Mouse (Mus musculus): ENCODE measurements at regions not wholly inside any gene's neighbourhood (a gene's known extent, or its start where the extent isn't known, plus 50 kb on each side); places are given as distances from the start of the nearest gene placed in this dataset.

DNA sequence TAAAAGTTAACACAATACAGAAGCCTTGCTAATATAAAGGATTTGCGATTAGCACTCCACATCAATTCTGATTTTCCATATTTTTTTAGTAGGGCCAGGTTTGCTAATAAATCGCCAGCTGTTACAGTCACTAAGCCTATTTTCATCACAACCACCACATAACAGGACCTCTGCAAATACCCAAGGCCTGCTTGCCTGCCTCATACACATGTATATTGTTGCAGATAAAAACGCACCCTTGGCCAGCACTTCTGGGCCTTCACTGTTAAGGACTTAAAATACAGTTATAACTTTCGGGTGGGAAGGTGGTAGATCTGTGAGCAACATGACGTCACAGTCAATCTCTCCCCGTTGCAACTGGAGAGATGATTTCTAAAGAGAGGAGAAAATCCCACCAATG lies 197.7 kb upstream of the Eya4 start:
- no peaks in the 10 kb centered on the region for H3K4me1 ChIP-seq (replicated peaks; ENCODE audit: low read depth, low read length)
- no peak overlapping the region for H3K4me3 ChIP-seq (replicated peaks; ENCODE audit: low read length)
- H3K9me3 ChIP-seq (ENCODE audit: low read length) = no peaks in the 10 kb centered on the region; the same call in 1 of the 2 replicates
- TF ChIP-seq NANOG (IDR thresholded peaks at IDR 0.05; ENCODE audit: borderline replicate concordance, low read length) (no peak), POU5F1 (IDR thresholded peaks at IDR 0.05; ENCODE audit: borderline replicate concordance, low read length) (no peak), CTCF (conservative IDR thresholded peaks at IDR 0.05; ENCODE audit: low read length) (no peak)
- H3K27me3 ChIP-seq (ENCODE audit: insufficient read depth, low read length) = no peaks in the 10 kb centered on the region
- H3K36me3 ChIP-seq (ENCODE audit: insufficient read depth, low read length) = no peaks in the 10 kb centered on the region

DNA sequence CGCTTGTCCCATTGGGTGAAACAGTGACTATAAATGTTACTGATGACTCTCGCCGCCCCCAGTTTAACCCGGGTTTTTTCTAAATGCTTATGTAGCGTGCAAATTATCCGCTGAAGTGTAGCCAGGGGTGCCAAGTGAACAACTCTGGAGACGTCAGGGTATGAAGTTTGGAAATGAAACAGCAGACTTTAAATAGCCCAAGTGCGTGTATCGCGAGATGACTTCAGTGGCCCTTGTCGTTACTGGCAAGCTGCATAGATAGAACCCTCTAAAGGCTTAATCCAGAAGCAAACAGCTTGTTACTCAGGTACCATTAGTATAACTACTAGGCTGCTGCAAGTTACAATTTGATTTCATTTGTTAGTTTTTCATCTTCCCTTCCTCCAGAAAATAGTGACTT lies 192.1 kb upstream of the Eya4 start:
- no peaks in the 10 kb centered on the region for H3K9me3 ChIP-seq (ENCODE audit: low read length)
- peaks cover 5% of the 10 kb centered on the region; the same call in 1 of the 2 replicates for H3K4me1 ChIP-seq (replicated peaks; ENCODE audit: low read depth, low read length)
- H3K36me3 ChIP-seq (ENCODE audit: insufficient read depth, low read length) = no peaks in the 10 kb centered on the region
- H3K27me3 ChIP-seq (ENCODE audit: insufficient read depth, low read length) = 0 out of 2 replicates have a peak, but pooled peaks cover 3% of the 10 kb centered on the region
- H3K4me3 ChIP-seq (replicated peaks; ENCODE audit: low read length) = no peak overlapping the region
- TF ChIP-seq CTCF (conservative IDR thresholded peaks at IDR 0.05; ENCODE audit: low read length) (no peak), NANOG (IDR thresholded peaks at IDR 0.05; ENCODE audit: borderline replicate concordance, low read length) (no peak), POU5F1 (IDR thresholded peaks at IDR 0.05; ENCODE audit: borderline replicate concordance, low read length) (no peak)

DNA sequence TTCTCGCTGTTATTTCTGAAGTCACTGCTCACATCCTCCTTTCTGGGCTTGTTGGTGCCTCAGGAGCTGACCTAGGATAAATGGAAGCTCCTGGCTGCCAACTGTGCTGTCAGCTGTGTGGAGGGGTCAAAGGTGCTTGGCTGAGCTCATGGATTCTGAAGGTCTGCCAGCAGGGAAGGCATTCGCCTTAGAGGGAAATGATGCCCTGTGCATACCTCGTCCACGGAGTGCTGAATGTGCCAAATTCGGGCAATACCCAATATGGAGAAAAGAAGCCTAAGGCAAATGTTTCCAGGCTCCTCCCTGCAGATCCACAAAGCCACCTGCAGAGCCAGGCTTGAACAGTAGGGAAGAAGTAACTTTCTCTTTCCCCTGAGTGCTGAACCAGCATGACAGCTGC lies 191.3 kb upstream of the Eya4 start:
- TF ChIP-seq CTCF (conservative IDR thresholded peaks at IDR 0.05; ENCODE audit: low read length) (no peak), POU5F1 (IDR thresholded peaks at IDR 0.05; ENCODE audit: borderline replicate concordance, low read length) (no peak), NANOG (IDR thresholded peaks at IDR 0.05; ENCODE audit: borderline replicate concordance, low read length) (no peak)
- Histone ChIP-seq H3K9me3 (ENCODE audit: low read length) (no peaks in the 10 kb centered on the region), H3K4me1 (replicated peaks; ENCODE audit: low read depth, low read length) (peaks cover 5% of the 10 kb centered on the region; the same call in 1 of the 2 replicates), H3K27me3 (ENCODE audit: insufficient read depth, low read length) (0 out of 2 replicates have a peak, but pooled peaks cover 3% of the 10 kb centered on the region), H3K36me3 (ENCODE audit: insufficient read depth, low read length) (no peaks in the 10 kb centered on the region), H3K4me3 (replicated peaks; ENCODE audit: low read length) (no peak overlapping the region)

DNA sequence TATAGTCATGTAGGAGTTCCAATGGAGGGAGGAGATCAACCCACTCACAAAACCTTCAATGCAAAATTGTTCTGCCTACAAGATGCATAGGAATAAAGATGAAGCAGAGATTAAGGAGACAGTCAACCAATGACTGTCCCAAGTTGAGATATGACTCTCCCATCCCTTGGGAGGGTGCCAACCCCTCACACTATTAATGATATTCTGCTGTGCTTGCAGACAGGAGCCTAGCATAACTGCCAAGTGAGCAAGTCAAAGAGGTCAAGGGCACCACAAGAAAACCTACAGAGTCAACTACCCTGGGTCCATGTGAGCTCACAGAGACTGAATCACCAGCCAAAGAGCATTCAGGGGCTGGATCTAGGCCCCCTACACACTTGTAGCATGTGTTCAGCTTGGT lies 184.1 kb upstream of the Eya4 start:
- Histone ChIP-seq H3K36me3 (ENCODE audit: insufficient read depth, low read length) (no peaks in the 10 kb centered on the region), H3K9me3 (ENCODE audit: low read length) (no peaks in the 10 kb centered on the region), H3K4me3 (replicated peaks; ENCODE audit: low read length) (no peak overlapping the region), H3K4me1 (replicated peaks; ENCODE audit: low read depth, low read length) (no peaks in the 10 kb centered on the region), H3K27me3 (ENCODE audit: insufficient read depth, low read length) (0 out of 2 replicates have a peak, but pooled peaks cover 3% of the 10 kb centered on the region)
- no peak for TF ChIP-seq NANOG (IDR thresholded peaks at IDR 0.05; ENCODE audit: borderline replicate concordance, low read length)
- no peak for TF ChIP-seq POU5F1 (IDR thresholded peaks at IDR 0.05; ENCODE audit: borderline replicate concordance, low read length)
- TF ChIP-seq CTCF (conservative IDR thresholded peaks at IDR 0.05; ENCODE audit: low read length) = no peak

DNA sequence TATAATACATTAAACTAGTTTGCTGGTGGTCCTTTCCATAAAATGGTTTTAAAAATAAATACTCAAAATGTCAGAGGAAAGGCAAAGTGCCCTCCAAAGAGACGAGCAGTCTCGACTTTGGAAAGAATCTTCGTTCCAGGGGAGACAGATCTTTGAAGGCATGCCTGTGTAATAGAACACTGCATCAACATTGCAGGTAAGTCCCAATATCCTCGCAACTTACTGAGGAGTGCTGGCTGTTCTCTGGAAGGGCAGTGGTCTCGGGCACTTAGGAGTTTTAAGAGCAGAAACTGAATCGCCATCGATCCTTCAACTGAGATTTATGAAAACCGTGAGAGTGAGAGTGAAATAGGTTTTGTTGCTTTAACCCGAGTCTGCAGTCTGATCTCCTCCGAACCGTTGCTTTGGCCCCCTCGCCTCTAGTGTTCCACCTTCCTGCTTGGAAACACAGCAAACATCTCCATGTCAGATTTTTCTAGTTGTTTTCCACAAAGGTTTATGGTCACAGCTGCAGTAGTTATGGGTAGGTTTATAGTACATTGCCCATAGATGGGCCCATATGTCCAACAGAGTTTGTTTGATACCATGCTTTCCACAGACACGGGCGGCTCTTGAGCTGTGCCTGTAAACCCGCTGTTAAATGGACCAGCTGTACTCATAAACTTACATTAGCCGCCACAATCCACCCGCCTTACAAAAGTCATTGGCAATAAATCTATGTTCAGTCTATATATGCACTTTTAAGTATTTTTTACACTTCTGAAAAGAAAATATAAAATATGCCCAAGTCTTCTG lies 181.6 kb upstream of the Eya4 start:
- no peak for TF ChIP-seq NANOG (IDR thresholded peaks at IDR 0.05; ENCODE audit: borderline replicate concordance, low read length)
- TF ChIP-seq POU5F1 (IDR thresholded peaks at IDR 0.05; ENCODE audit: borderline replicate concordance, low read length) = no peak
- TF ChIP-seq CTCF (conservative IDR thresholded peaks at IDR 0.05; ENCODE audit: low read length) = no peak
- Histone ChIP-seq H3K4me3 (replicated peaks; ENCODE audit: low read length) (no peak overlapping the region), H3K36me3 (ENCODE audit: insufficient read depth, low read length) (no peaks in the 10 kb centered on the region), H3K9me3 (ENCODE audit: low read length) (no peaks in the 10 kb centered on the region), H3K27me3 (ENCODE audit: insufficient read depth, low read length) (no peaks in the 10 kb centered on the region), H3K4me1 (replicated peaks; ENCODE audit: low read depth, low read length) (no peaks in the 10 kb centered on the region)

DNA sequence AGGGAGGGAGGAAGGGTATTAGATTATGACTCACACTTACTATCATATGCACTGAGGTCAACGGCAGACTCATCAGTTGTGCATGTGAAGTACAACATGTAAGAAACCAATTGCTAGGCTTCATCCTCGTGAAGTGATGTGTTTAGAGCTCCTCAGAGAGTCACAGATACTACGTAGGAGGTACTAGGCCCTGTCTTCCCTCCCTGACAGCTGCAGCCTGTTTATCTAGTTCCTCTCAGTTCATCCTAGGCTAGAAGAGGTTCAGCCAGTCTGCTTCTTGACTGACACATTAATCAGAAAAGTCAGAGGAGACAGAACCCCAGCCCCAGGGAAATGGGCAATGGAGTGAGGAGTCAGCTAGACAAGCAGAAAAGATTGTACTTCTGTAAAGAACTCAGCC lies 180.1 kb upstream of the Eya4 start:
- Histone ChIP-seq H3K9me3 (ENCODE audit: low read length) (no peaks in the 10 kb centered on the region), H3K4me1 (replicated peaks; ENCODE audit: low read depth, low read length) (no peaks in the 10 kb centered on the region), H3K27me3 (ENCODE audit: insufficient read depth, low read length) (no peaks in the 10 kb centered on the region), H3K4me3 (replicated peaks; ENCODE audit: low read length) (no peak overlapping the region), H3K36me3 (ENCODE audit: insufficient read depth, low read length) (no peaks in the 10 kb centered on the region)
- TF ChIP-seq NANOG (IDR thresholded peaks at IDR 0.05; ENCODE audit: borderline replicate concordance, low read length) = no peak
- no peak for TF ChIP-seq POU5F1 (IDR thresholded peaks at IDR 0.05; ENCODE audit: borderline replicate concordance, low read length)
- no peak for TF ChIP-seq CTCF (conservative IDR thresholded peaks at IDR 0.05; ENCODE audit: low read length)

DNA sequence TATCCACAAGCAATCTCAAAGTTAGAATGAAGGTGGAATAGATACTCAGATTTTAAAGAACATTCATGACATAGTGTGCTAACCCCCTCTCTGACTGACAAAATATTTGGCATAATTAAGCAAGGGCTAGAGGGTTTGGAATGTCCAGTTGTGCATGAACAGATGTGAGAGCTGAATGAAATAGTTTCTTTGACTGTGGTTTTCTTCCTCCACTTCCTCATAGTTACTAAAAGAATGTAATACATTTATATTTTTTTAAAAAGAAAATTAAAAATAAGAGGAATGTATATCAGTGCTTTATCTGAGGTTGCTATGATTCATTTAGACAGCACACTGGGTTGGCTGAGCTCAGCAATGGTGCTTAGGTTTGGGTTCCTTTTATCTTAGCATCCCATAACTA lies 176.2 kb upstream of the Eya4 start:
- Histone ChIP-seq H3K4me1 (replicated peaks; ENCODE audit: low read depth, low read length) (0 out of 2 replicates have a peak, but pooled peaks cover 3% of the 10 kb centered on the region), H3K27me3 (ENCODE audit: insufficient read depth, low read length) (no peaks in the 10 kb centered on the region), H3K9me3 (ENCODE audit: low read length) (no peaks in the 10 kb centered on the region), H3K36me3 (ENCODE audit: insufficient read depth, low read length) (no peaks in the 10 kb centered on the region), H3K4me3 (replicated peaks; ENCODE audit: low read length) (no peak overlapping the region)
- TF ChIP-seq CTCF (conservative IDR thresholded peaks at IDR 0.05; ENCODE audit: low read length) = no peak
- TF ChIP-seq POU5F1 (IDR thresholded peaks at IDR 0.05; ENCODE audit: borderline replicate concordance, low read length) = no peak
- no peak for TF ChIP-seq NANOG (IDR thresholded peaks at IDR 0.05; ENCODE audit: borderline replicate concordance, low read length)

DNA sequence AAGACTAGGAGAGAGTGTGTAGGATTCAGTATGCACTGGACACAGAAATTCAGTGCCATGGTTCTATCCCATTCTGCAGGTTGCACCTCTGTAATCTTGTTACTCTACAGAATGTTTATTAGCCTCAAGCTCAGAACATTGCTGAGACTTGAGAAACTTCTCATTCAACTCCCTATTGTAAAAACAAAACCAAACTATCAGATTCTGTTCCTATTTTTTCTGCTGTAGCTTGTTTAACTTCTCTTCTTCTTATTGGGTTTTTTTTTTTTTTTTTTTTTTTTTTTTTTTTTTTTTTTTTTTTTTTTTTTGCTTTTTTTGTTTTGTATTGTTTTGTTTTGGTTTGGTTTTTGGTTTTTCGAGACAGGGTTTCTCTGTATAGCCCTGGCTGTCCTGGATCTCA lies 172.1 kb upstream of the Eya4 start:
- no peaks in the 10 kb centered on the region for H3K36me3 ChIP-seq (ENCODE audit: insufficient read depth, low read length)
- H3K9me3 ChIP-seq (ENCODE audit: low read length) = no peaks in the 10 kb centered on the region
- H3K27me3 ChIP-seq (ENCODE audit: insufficient read depth, low read length) = no peaks in the 10 kb centered on the region
- H3K4me3 ChIP-seq (replicated peaks; ENCODE audit: low read length) = no peak overlapping the region
- H3K4me1 ChIP-seq (replicated peaks; ENCODE audit: low read depth, low read length) = 0 out of 2 replicates have a peak, but pooled peaks cover 3% of the 10 kb centered on the region
- no peak for TF ChIP-seq CTCF (conservative IDR thresholded peaks at IDR 0.05; ENCODE audit: low read length)
- no peak for TF ChIP-seq NANOG (IDR thresholded peaks at IDR 0.05; ENCODE audit: borderline replicate concordance, low read length)
- TF ChIP-seq POU5F1 (IDR thresholded peaks at IDR 0.05; ENCODE audit: borderline replicate concordance, low read length) = no peak
